Mouse (Mus musculus) right cerebral cortex, postnatal 36 days (tissue): ENCODE measurements at regions not wholly inside any gene's neighbourhood (a gene's known extent, or its start where the extent isn't known, plus 50 kb on each side); places are given as distances from the start of the nearest gene placed in this dataset.

ENCODE experiments used
- DNase-seq, 2 experiments: peaks; one replicate each; pipeline ENCODE4 v3.0.0; 2022; ENCODE audit warnings: low spot score in 2 of 2, mixed read lengths in 1 of 2

GRCm38 (mm10) chr9:71420064-71420463 is 65.7 kb downstream of the Polr2m start:
- no peak for DNase-seq

- DNase-seq = no peak
Observed at GRCm38 (mm10) chr9:71418531-71418930, 67.2 kb downstream of the Polr2m start.

GRCm38 (mm10) chr9:71417248-71417647 is 68.5 kb downstream of the Polr2m start:
- DNase-seq = peak in 1 of 2 experiments; percentile 8

- DNase-seq = no peak
Observed at GRCm38 (mm10) chr9:71411171-71411570, 74.6 kb downstream of the Polr2m start.

DNA sequence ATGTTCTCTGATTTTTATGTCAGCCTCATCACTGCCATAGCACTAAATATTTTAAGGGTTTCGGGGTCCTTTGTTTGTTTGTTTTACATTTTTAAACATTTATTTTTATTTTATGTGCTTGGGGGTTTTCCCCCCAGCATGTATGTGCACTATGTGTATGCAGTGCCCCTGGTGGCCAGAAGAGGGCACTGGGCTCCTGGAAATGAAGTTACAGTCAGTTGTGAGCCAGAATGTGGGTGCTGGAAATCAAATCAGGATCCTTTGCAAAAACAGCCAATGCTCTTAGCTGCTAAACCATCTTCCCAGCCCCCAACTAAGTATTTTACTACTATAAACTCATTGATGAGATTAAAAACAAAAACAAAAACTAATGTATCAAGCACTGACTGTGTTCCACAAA is 75.8 kb downstream of the Polr2m start:
- DNase-seq = no peak

DNA sequence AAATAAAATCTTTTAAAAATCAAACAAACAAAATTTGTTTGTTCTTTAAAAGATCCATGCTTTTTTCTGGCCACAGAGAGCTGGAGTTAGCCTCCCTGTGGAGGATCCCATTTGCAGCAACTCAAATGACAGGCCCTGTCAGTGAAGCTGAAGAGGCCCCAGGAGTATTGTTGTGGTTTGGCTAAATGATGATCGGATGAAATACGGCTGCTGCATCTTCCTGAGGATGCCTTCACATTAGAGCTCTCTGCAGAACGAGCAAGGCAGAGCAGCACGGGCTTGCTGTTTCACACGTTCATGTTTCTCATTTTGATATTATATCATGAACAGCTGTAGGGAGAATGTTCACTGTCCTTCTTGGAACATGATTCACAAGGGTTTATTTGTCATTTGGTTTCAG is 76.8 kb downstream of the Polr2m start:
- DNase-seq = no peak

- no peak for DNase-seq
Observed at GRCm38 (mm10) chr9:71404396-71405135, 81.2 kb downstream of the Polr2m start.

DNA sequence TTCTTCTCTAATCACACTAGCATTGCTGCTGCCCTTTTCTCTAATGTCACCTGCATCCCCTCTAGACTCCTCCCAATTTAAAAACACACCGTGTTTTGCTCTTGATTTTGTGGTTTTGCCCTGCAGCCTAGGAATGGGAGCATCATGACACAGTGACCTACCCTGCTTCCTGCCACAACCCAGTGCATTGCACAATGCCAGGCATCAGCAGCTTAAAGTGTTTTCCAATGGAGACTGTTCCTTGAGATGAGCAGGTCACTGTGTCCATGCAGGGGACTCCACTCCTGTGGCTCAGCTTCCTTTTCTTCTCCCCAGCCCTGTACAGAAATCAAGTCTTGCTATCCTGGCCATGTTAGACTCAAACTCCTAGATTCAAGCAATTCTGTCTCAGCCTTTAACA is 84.1 kb downstream of the Polr2m start:
- DNase-seq = no peak

DNA sequence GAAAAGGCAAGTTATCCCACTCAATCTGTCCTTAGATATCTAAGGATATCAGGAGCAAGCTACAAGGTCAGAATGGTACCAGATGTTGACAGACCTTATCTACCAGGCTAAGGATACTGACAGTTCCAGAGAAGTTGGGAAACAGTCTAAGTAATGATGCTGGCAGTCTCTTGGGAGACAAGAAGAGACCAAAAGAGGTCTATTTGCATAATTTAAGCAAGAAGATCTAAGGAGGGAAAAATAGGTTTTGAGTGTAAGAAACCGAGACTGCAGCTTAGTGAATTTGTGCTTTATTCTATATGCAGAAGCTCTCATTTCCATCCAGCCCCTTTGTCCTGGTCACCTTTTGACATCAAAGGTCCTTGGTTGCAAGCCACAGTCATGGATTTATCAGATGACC is 86.4 kb downstream of the Polr2m start:
- DNase-seq = no peak

- DNase-seq = no peak
Observed at GRCm38 (mm10) chr9:71396784-71397183, 89.0 kb downstream of the Polr2m start.

- DNase-seq = no peak
Observed at GRCm38 (mm10) chr9:71390221-71390620, 95.5 kb downstream of the Polr2m start.

GRCm38 (mm10) chr9:71387426-71387825 is 98.3 kb downstream of the Polr2m start:
- DNase-seq = no peak

GRCm38 (mm10) chr9:71383901-71384300 is 101.8 kb downstream of the Polr2m start:
- no peak for DNase-seq

- DNase-seq = no peak
Observed at GRCm38 (mm10) chr9:71379731-71380250, 105.9 kb downstream of the Polr2m start.

- no peak for DNase-seq
Observed at GRCm38 (mm10) chr9:71369760-71370159, 116.0 kb downstream of the Polr2m start.

DNA sequence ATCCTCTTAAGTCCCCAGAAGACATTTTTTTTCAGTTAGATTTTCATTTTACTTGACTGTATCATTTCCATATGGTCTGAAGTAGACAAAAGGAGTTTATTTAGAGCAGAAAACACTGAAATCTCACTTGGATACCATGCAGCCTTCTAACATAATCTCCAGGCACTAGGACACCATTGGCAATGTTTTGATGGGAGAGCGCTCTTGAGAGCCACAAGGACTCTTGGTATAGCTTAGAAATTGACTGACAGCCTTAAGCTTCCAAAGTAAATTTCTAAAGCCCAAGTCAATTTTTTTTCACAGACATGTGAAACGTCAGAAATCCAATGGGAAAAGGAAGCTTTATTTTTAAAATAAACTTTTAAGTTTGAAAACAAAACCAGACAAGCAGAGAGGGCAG is 116.5 kb downstream of the Polr2m start:
- no peak for DNase-seq

DNA sequence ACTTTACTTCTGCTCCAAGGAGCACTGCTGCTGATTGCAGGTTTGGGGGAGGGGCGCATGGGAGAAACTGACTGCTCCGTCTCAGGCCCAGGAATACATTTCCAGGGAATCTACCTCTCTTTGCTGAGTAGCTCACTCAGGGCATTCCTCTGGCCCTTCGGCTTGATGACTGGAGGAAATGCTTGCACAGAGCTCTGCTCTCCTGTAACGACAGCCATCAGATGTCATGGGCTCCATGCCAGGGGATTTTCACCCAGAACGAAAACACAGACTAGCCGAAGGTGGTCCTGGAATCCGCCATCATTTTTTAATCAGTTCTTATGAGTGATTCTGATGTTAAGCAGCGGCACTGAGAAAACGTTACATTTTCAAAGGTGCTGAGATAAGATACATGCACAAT is 119.2 kb downstream of the Polr2m start:
- DNase-seq = no peak

- no peak for DNase-seq
Observed at GRCm38 (mm10) chr9:71365177-71365738, 120.5 kb downstream of the Polr2m start.

DNA sequence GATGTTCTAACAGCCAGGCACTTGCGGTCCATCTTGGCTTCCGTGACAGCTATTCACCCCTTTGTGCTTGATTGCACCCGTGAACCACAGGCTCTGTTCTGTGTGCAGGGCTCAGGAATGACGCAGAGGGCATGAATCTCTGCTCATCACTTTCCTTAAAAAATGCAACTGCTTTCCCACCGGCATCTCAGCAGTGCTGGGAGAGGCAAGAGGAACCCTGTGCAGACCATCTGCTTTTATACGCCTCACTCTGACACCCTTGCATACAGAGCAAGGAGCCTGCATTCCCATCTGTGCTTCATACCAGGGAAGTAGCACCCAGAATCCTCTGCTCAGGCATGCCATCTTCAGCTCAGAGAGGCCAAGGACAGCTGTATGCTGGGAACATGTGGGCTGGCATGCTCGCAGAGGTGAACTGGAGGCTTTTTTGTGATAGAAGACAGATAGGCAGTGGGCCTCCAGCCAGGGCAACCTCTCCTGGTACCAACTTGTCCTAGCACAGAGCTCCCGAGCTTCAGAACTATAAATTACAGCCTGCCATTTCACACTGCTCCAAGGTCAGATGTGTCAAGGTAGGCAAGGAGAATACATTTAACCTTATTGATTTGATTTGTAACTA is 121.6 kb downstream of the Polr2m start:
- peak in 1 of 2 experiments; percentile 8 for DNase-seq

- no peak for DNase-seq
Observed at GRCm38 (mm10) chr9:71362401-71362800, 123.3 kb downstream of the Polr2m start.

- DNase-seq = no peak
Observed at GRCm38 (mm10) chr9:71361961-71362360, 123.8 kb downstream of the Polr2m start.

- no peak for DNase-seq
Observed at GRCm38 (mm10) chr9:71361311-71361710, 124.4 kb downstream of the Polr2m start.

GRCm38 (mm10) chr9:71360676-71361075 is 125.1 kb downstream of the Polr2m start:
- no peak for DNase-seq
